Mouse (Mus musculus) liver, embryonic 14.5 days (tissue): ENCODE data around the gene Dck. TPM values are rescaled to one million over a fixed set of nuclear protein-coding genes. Genes with fewer than 3 reads are reported as not detected.

Experiments used
- ATAC-seq: fragments of 200-750 bp; cut with Nextera tagmentation; 2 replicates; pipeline ENCODE4 v1.8.0; 2017; ENCODE audit warnings: moderate number of reproducible peaks, mild to moderate bottlenecking, moderate library complexity; ENCODE audit not compliant: insufficient read depth
- DNase-seq, 3 experiments: peaks; one replicate each; pipeline ENCODE4 v3.0.0-alpha.2; 2012 to 2013; ENCODE audit warnings: low read depth in 3 of 3, low spot score in 3 of 3
- H3K27ac ChIP-seq: fragments of 300-500 bp; sonication (generic); 2 replicates; pipeline ENCODE4 v1.5.1; 2014; ENCODE audit warnings: moderate library complexity, mild to moderate bottlenecking, control low read depth, inconsistent platforms
- H3K27me3 ChIP-seq: fragments of 300-500 bp; sonication (generic); 2 replicates; pipeline ENCODE4 v1.6.1; 2014; ENCODE audit warnings: mild to moderate bottlenecking, low read length, moderate library complexity; ENCODE audit not compliant: control insufficient read depth, insufficient read depth
- H3K36me3 ChIP-seq: fragments of 300-500 bp; sonication (generic); replicated peaks from 2 replicates; pipeline ENCODE4 v1.6.1; 2014; ENCODE audit warnings: low read depth; ENCODE audit not compliant: control insufficient read depth, insufficient read depth
- H3K4me1 ChIP-seq, 2 experiments: fragments of 200-500 bp in 1 of 2; fragments of 300-500 bp in 1 of 2; sonication (generic) in 1 of 2; replicated peaks; 2 replicates each; pipeline ENCODE4 v1.6.1; 2012 to 2014; ENCODE audit warnings: antibody characterized with exemption in 1 of 2, inconsistent platforms in 1 of 2, low read length in 1 of 2; ENCODE audit not compliant: control insufficient read depth in 2 of 2, insufficient read depth in 2 of 2
- H3K4me2 ChIP-seq: fragments of 300-500 bp; sonication (generic); 2 replicates; pipeline ENCODE4 v1.6.1; 2014; ENCODE audit warnings: low read depth, mild to moderate bottlenecking, control low read depth, moderate library complexity
- H3K4me3 ChIP-seq, 2 experiments: fragments of 200-500 bp in 1 of 2; fragments of 300-500 bp in 1 of 2; sonication (generic) in 1 of 2; 2 replicates each; pipeline ENCODE4 v1.5.1; 2012 to 2014; ENCODE audit warnings: low read depth in 2 of 2, low read length in 2 of 2, mild to moderate bottlenecking in 2 of 2, control low read depth in 1 of 2, inconsistent platforms in 1 of 2, moderate library complexity in 1 of 2; ENCODE audit not compliant: insufficient read depth in 1 of 2
- H3K9ac ChIP-seq: fragments of 300-500 bp; sonication (generic); replicated peaks from 2 replicates; pipeline ENCODE4 v1.6.1; 2014; ENCODE audit warnings: mild to moderate bottlenecking, control low read depth, moderate library complexity
- H3K9me3 ChIP-seq: fragments of 300-500 bp; sonication (generic); 2 replicates; pipeline ENCODE4 v1.6.1; 2016; ENCODE audit warnings: low read length, mixed read lengths; ENCODE audit not compliant: control insufficient read depth
- CTCF ChIP-seq: IDR thresholded peaks from 2 replicates; pipeline ENCODE4 v1.5.1; 2016; ENCODE audit warnings: antibody characterized with exemption, low read depth, control low read depth
- EP300 ChIP-seq: IDR thresholded peaks from 2 replicates; pipeline ENCODE4 v1.6.1; 2016; ENCODE audit warnings: antibody characterized with exemption, low read depth
- WGBS: fragments of 180-500 bp; shearing (Covaris S2); extraction: QIAGEN DNeasy Blood & Tissue Kit; methylation state at CpG from one replicate; pipeline ENCODE4 v1.1.7; 2014; ENCODE audit not compliant: insufficient replicate concordance; 5-methylcytosine and 5-hydroxymethylcytosine counted together
- polyA plus RNA-seq, 2 experiments: library from polyadenylated mRNA; depleted of rRNA in 1 of 2; stranded (reverse) in 1 of 2; unstranded in 1 of 2; fragments of >200 nt; fragmentation: Nextera tagmentation in 1 of 2; extraction: Ambion mirVana in 1 of 2; gene quantifications; 2 replicates each; pipeline versions ENCODE4 v1.2.1 to v1.2.3; 2012 to 2014

The Dck gene
- polyA plus RNA-seq, 2 experiments = 38.0 to 99.8 TPM

GRCm38 (mm10) chr5:88830880-88831279, 66.1 kb downstream of the Dck start:
- no peak overlapping the region for H3K4me3 ChIP-seq
- no peak for TF ChIP-seq EP300
- no peak for TF ChIP-seq CTCF
- 0 out of 4 replicates have a peak, but pooled peaks cover 0 to 2% of the 10 kb centered on the region in 2 experiments for H3K4me1 ChIP-seq
- H3K27ac ChIP-seq = no peak overlapping the region
- no peaks in the 10 kb centered on the region for H3K9me3 ChIP-seq
- no peaks in the 10 kb centered on the region for H3K36me3 ChIP-seq
- no peak overlapping the region for H3K9ac ChIP-seq
- no peak for ATAC-seq
- no peak for DNase-seq
- H3K4me2 ChIP-seq = no peak overlapping the region
- no peaks in the 10 kb centered on the region for H3K27me3 ChIP-seq
- WGBS = 44% methylated on average over 4 of the region's 4 CpGs

- WGBS = 44% methylated on average over 3 of the region's 3 CpGs
- H3K4me2 ChIP-seq = no peak overlapping the region
- no peak overlapping the region for H3K27ac ChIP-seq
These were observed 67.1 kb downstream of the Dck start for GRCm38 (mm10) chr5:88831935-88832334.

More at GRCm38 (mm10) chr5:88831935-88832334, 67.1 kb downstream of the Dck start:
- H3K9ac ChIP-seq = no peak overlapping the region
- TF ChIP-seq EP300 (no peak), CTCF (no peak)
- 0 out of 4 replicates have a peak, but pooled peaks cover 0 to 2% of the 10 kb centered on the region in 2 experiments for H3K4me1 ChIP-seq
- no peaks in the 10 kb centered on the region for H3K9me3 ChIP-seq
- H3K27me3 ChIP-seq = no peaks in the 10 kb centered on the region
- no peak for DNase-seq
- no peak for ATAC-seq
- no peaks in the 10 kb centered on the region for H3K36me3 ChIP-seq
- H3K4me3 ChIP-seq = no peak overlapping the region

Other genes starting within 250 kb of the Dck start
- 0.11 TPM in 1 of 2 replicates, not detected in the other for gene Jchain, start 237.1 kb upstream of the Dck start, polyA plus RNA-seq (2012; rRNA removed)
- not detected in 2 replicates for gene Jchain, start 237.1 kb upstream of the Dck start, polyA plus RNA-seq (2014; fragmentation: Nextera tagmentation; extraction: Ambion mirVana)
- gene Utp3, start 210.5 kb upstream of the Dck start, polyA plus RNA-seq (2012; rRNA removed) = 10.1 and 24.6 TPM in 2 replicates
- 25.5 and 27.2 TPM in 2 replicates for gene Utp3, start 210.5 kb upstream of the Dck start, polyA plus RNA-seq (2014; fragmentation: Nextera tagmentation; extraction: Ambion mirVana)
- 2.8 and 4.1 TPM in 2 replicates for gene Rufy3, start 200.0 kb upstream of the Dck start, polyA plus RNA-seq (2012; rRNA removed)
- gene Rufy3, start 200.0 kb upstream of the Dck start, polyA plus RNA-seq (2014; fragmentation: Nextera tagmentation; extraction: Ambion mirVana) = 2.9 and 3.5 TPM in 2 replicates
- 10.5 and 20.3 TPM in 2 replicates for gene Grsf1, start 88.8 kb upstream of the Dck start, polyA plus RNA-seq (2012; rRNA removed)
- 27.5 and 31.4 TPM in 2 replicates for gene Grsf1, start 88.8 kb upstream of the Dck start, polyA plus RNA-seq (2014; fragmentation: Nextera tagmentation; extraction: Ambion mirVana)
- gene Mob1b, start 44.1 kb upstream of the Dck start, polyA plus RNA-seq (2012; rRNA removed) = 4.6 and 6.6 TPM in 2 replicates
- gene Mob1b, start 44.1 kb upstream of the Dck start, polyA plus RNA-seq (2014; fragmentation: Nextera tagmentation; extraction: Ambion mirVana) = 9.4 and 9.6 TPM in 2 replicates
- 0.44 and 0.57 TPM in 2 replicates for gene Slc4a4, start 121.8 kb downstream of the Dck start, polyA plus RNA-seq (2012; rRNA removed)
- 0.50 and 0.61 TPM in 2 replicates for gene Slc4a4, start 121.8 kb downstream of the Dck start, polyA plus RNA-seq (2014; fragmentation: Nextera tagmentation; extraction: Ambion mirVana)